Mouse (Mus musculus): Measurements from ENCODE around the gene Sdccag8. TPM values are rescaled to one million over a fixed set of nuclear protein-coding genes. Genes with fewer than 3 reads are reported as not detected.

Gene Sdccag8
- polyA plus RNA-seq (2015; fragmentation: Nextera tagmentation; extraction: Ambion mirVana), result 13.5 and 17.4 TPM in 2 replicates

DNA sequence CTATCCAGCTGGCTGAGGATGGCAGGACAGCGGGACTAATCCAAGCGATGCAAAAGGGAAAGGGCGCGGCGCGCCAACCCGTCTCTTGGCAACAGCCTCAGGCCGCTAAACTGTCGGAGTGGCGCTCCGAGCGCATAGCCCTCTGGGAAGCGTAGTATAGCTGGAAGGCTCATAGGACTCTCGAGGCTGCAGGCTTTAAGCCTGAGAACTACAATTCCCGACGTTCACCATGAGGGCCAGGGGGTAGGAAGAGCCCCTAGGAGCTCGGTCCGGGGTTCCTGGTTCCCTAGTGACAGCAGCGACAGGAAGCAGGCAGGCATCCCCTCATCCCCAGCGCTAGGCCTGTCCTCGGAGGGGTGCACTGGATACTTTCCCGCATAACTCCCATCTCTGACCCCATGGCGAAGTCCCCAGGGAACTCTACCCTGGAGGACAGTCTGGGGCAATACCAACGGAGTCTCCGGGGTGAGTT is at the start of gene Sdccag8:
TSS of gene Sdccag8 (plus strand) at position 70 of the 472 bp plus-strand sequence.
- Histone ChIP-seq H3K27me3 (ENCODE audit: control insufficient read depth, insufficient read depth, low read length) (no peaks in the 10 kb centered on the region), H3K4me3 (replicated peaks; ENCODE audit: low read length) (peak within 1 kb of the TSS; percentile 60), H3K9me3 (replicated peaks; ENCODE audit: control insufficient read depth, low read length) (no peaks in the 10 kb centered on the region), H3K27ac (ENCODE audit: low read length) (peak within 1 kb of the TSS; percentile 97), H3K36me3 (ENCODE audit: control insufficient read depth, insufficient read depth, low read length) (no peaks in the 10 kb centered on the region), H3K4me1 (ENCODE audit: control insufficient read depth, insufficient read depth, low read length) (peaks cover 12% of the 10 kb centered on the region), H3K4me2 (ENCODE audit: low read depth, low read length) (peak within 1 kb of the TSS; percentile 66), H3K9ac (ENCODE audit: low read length) (peak within 1 kb of the TSS; percentile 77)
- under 1% methylated on average over 25 of the region's 25 CpGs for WGBS
- peak; percentile 96 for ATAC-seq (ENCODE audit: insufficient read depth, low FRiP score)

DNA sequence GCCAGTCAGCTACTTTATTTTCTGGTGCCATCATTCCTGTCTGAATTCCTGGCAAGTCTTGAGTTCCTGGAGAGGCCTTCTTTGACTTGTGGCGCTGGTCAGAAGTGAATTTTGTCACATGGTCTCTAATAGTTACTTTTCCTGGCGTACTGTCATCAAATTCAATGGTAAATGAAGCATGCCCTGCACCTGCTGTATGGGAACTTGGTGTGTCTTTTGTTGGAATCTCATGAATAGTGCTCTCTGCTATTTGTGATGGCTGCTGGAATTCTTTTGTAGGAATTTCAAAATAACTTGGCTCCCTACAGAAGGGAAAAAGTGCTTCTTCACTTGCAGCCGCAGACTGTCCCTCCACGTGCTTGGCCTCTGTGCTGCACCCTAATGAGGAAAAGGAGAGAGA is 39.9 kb upstream of the Sdccag8 start:
- Histone ChIP-seq H3K9me3 (replicated peaks; ENCODE audit: control insufficient read depth, low read length) (no peaks in the 10 kb centered on the region), H3K27me3 (ENCODE audit: control insufficient read depth, insufficient read depth, low read length) (no peaks in the 10 kb centered on the region), H3K36me3 (ENCODE audit: control insufficient read depth, insufficient read depth, low read length) (peaks cover 3% of the 10 kb centered on the region; the same call in 1 of the 2 replicates), H3K4me3 (replicated peaks; ENCODE audit: low read length) (no peak overlapping the region), H3K9ac (ENCODE audit: low read length) (no peak overlapping the region), H3K27ac (ENCODE audit: low read length) (no peak overlapping the region), H3K4me2 (ENCODE audit: low read depth, low read length) (no peak overlapping the region), H3K4me1 (ENCODE audit: control insufficient read depth, insufficient read depth, low read length) (no peaks in the 10 kb centered on the region)
- 81% methylated on average over 4 of the region's 4 CpGs for WGBS
- no peak for ATAC-seq (ENCODE audit: insufficient read depth, low FRiP score)

DNA sequence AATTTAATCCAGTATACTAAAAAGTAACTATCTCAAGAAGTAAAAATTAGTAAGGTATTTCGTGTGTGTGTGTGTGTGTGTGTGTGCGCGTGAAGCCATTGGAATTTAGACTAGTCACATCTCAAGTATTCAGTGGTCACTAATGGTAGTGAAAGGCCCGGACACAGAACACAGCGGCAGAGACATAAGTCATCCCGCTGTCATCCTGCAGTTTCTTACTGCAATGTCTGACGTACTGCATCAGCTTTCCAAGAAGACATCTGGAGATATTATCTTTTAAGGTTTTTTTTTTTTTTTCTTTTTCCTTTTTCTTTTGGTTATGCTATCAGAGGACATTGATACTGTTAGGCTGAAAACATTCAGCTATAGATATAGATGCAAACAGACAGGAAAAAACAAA is 25.1 kb upstream of the Sdccag8 start:
- Histone ChIP-seq H3K36me3 (ENCODE audit: control insufficient read depth, insufficient read depth, low read length) (no peaks in the 10 kb centered on the region), H3K27ac (ENCODE audit: low read length) (no peak overlapping the region), H3K27me3 (ENCODE audit: control insufficient read depth, insufficient read depth, low read length) (no peaks in the 10 kb centered on the region), H3K9me3 (replicated peaks; ENCODE audit: control insufficient read depth, low read length) (no peaks in the 10 kb centered on the region), H3K4me2 (ENCODE audit: low read depth, low read length) (no peak overlapping the region), H3K9ac (ENCODE audit: low read length) (no peak overlapping the region), H3K4me3 (replicated peaks; ENCODE audit: low read length) (no peak overlapping the region), H3K4me1 (ENCODE audit: control insufficient read depth, insufficient read depth, low read length) (no peaks in the 10 kb centered on the region)
- 78% methylated on average over 7 of the region's 7 CpGs for WGBS
- ATAC-seq (ENCODE audit: insufficient read depth, low FRiP score), result no peak

DNA sequence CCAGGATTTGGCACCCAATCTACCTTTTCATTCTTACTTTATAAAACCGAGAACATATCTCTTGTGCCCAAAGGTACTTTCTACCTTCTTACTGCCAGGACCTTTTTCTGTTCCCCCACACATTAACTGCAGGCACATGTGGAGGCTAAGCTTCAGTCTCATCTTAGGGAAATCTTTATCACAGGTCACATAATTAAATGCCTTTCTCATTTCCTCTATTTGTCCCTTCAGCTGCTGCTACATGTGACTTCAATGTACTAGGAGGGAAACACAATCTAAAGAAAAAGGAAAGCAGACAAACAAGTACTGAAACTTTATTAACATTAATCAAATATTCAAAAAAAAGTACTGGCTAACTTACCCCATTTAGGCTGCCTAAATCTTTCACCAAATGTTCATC is 22.3 kb upstream of the Sdccag8 start:
- H3K27me3 ChIP-seq (ENCODE audit: control insufficient read depth, insufficient read depth, low read length), result no peaks in the 10 kb centered on the region

DNA sequence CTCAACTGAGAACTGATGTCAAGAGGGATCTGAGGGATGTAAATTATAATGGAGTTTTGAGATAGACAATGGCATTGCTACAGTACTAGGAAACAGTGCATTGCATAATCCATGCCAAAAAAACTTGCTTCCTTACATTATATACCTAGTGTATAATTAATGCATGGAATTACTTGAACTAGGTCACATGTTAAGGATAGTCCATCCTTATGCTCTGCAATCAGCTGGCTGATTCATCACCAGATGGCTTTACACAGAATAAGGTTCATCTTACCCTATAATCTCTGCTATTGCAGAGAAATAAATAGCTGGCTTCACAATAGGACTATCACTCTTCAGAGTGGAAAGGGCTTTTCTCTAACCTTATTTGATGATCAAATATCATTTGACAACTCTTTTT is 15.8 kb upstream of the Sdccag8 start:
- no peaks in the 10 kb centered on the region; the same call in 1 of the 2 replicates for H3K4me1 ChIP-seq (ENCODE audit: control insufficient read depth, insufficient read depth, low read length)
- no peaks in the 10 kb centered on the region for H3K9me3 ChIP-seq (replicated peaks; ENCODE audit: control insufficient read depth, low read length)
- no peak overlapping the region for H3K4me3 ChIP-seq (replicated peaks; ENCODE audit: low read length)
- no peaks in the 10 kb centered on the region for H3K36me3 ChIP-seq (ENCODE audit: control insufficient read depth, insufficient read depth, low read length)
- H3K27ac ChIP-seq (ENCODE audit: low read length), result no peak overlapping the region
- no peak overlapping the region for H3K4me2 ChIP-seq (ENCODE audit: low read depth, low read length)
- H3K9ac ChIP-seq (ENCODE audit: low read length), result no peak overlapping the region
- no peaks in the 10 kb centered on the region for H3K27me3 ChIP-seq (ENCODE audit: control insufficient read depth, insufficient read depth, low read length)
- no peak for ATAC-seq (ENCODE audit: insufficient read depth, low FRiP score)

More for the DNA sequence above, 22.3 kb upstream of the Sdccag8 start:
- Histone ChIP-seq H3K36me3 (ENCODE audit: control insufficient read depth, insufficient read depth, low read length) (no peaks in the 10 kb centered on the region), H3K9ac (ENCODE audit: low read length) (no peak overlapping the region), H3K9me3 (replicated peaks; ENCODE audit: control insufficient read depth, low read length) (no peaks in the 10 kb centered on the region), H3K27ac (ENCODE audit: low read length) (no peak overlapping the region), H3K4me1 (ENCODE audit: control insufficient read depth, insufficient read depth, low read length) (no peaks in the 10 kb centered on the region), H3K4me2 (ENCODE audit: low read depth, low read length) (no peak overlapping the region), H3K4me3 (replicated peaks; ENCODE audit: low read length) (no peak overlapping the region)
- WGBS, result 94% methylated on average over 1 of the region's 1 CpGs
- no peak for ATAC-seq (ENCODE audit: insufficient read depth, low FRiP score)

DNA sequence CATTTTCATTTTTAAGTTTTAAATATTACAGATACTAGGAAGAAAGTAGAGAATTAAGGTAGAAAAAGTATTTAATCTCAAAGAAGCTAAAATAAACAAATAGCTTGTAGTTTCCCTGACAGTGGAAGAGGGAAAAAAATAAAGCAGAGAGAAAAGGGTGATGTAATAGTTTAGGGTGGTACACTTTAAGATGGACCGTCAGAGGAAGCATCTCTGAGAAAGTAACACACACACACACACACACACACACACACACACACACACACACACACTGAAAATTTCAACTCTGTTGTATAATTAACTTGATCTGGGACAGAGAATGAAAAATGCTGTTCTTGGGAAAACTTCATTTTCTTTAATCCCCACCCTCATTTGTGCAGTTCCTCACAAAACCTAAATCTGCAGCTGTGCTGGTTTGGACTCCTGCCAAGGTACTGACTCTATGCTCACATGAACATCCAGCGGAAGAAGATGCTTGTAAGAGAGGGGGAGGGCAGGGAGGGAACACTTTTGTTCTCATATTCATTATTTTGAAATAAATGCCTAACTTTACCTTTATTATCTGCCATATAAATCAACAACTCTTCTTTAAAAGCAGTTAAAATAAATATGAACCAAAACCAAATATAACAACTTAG is 13.6 kb upstream of the Sdccag8 start:
- Histone ChIP-seq H3K27ac (ENCODE audit: low read length) (no peak overlapping the region), H3K4me3 (replicated peaks; ENCODE audit: low read length) (no peak overlapping the region), H3K4me2 (ENCODE audit: low read depth, low read length) (no peak overlapping the region), H3K36me3 (ENCODE audit: control insufficient read depth, insufficient read depth, low read length) (no peaks in the 10 kb centered on the region), H3K4me1 (ENCODE audit: control insufficient read depth, insufficient read depth, low read length) (no peaks in the 10 kb centered on the region; the same call in 1 of the 2 replicates), H3K9me3 (replicated peaks; ENCODE audit: control insufficient read depth, low read length) (no peaks in the 10 kb centered on the region), H3K9ac (ENCODE audit: low read length) (no peak overlapping the region), H3K27me3 (ENCODE audit: control insufficient read depth, insufficient read depth, low read length) (no peaks in the 10 kb centered on the region)
- ATAC-seq (ENCODE audit: insufficient read depth, low FRiP score), result peak; percentile 60; the same call in 1 of the 2 replicates
- WGBS, result 22% methylated on average over 2 of the region's 2 CpGs

DNA sequence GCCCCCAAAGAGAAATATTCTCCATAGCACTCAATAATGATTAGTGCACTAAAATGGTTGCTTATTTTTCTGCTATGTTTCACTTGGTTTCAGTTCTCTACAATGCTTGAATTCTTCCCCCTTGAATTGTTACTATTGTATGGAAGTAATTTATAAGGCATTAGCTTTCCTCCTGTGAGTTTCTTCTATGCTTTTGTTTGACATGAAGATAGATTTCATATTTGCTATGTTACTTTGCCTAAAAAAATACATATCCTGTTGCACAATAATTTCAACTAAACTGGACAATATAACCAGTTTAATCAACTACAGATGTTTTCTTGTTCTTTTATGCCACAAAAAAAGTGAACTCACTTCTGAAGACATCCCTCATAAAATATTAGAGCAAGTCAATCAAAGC is 4.3 kb upstream of the Sdccag8 start:
- H3K9ac ChIP-seq (ENCODE audit: low read length), result no peak overlapping the region
- H3K4me3 ChIP-seq (replicated peaks; ENCODE audit: low read length), result no peak overlapping the region
- H3K27ac ChIP-seq (ENCODE audit: low read length), result no peak overlapping the region
- H3K36me3 ChIP-seq (ENCODE audit: control insufficient read depth, insufficient read depth, low read length), result no peaks in the 10 kb centered on the region
- H3K9me3 ChIP-seq (replicated peaks; ENCODE audit: control insufficient read depth, low read length), result no peaks in the 10 kb centered on the region
- H3K4me1 ChIP-seq (ENCODE audit: control insufficient read depth, insufficient read depth, low read length), result peaks cover 3% of the 10 kb centered on the region
- no peak for ATAC-seq (ENCODE audit: insufficient read depth, low FRiP score)
- no peak overlapping the region for H3K4me2 ChIP-seq (ENCODE audit: low read depth, low read length)
- H3K27me3 ChIP-seq (ENCODE audit: control insufficient read depth, insufficient read depth, low read length), result no peaks in the 10 kb centered on the region

DNA sequence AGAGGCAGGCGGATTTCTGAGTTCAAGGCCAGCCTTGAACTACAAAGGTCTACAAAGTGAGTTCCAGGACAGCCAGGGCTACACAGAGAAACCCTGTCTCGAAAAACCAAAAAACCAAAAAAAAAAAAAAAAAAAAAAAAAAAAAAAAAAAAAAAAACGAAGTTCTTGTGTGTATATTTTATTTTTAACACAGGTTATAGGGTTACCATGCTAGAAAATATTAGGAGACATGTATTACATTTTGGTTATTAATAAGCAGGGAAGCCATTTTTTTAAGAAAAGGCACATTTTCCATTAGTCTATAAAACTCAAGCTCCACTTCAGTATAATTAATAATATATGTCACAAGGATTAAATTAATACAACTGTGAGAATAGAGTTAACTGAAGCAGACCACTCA is 2.6 kb upstream of the Sdccag8 start:
- Histone ChIP-seq H3K27me3 (ENCODE audit: control insufficient read depth, insufficient read depth, low read length) (no peaks in the 10 kb centered on the region), H3K9ac (ENCODE audit: low read length) (peak overlapping the region; percentile 18; the same call in 1 of the 2 replicates), H3K36me3 (ENCODE audit: control insufficient read depth, insufficient read depth, low read length) (no peaks in the 10 kb centered on the region), H3K9me3 (replicated peaks; ENCODE audit: control insufficient read depth, low read length) (no peaks in the 10 kb centered on the region), H3K4me2 (ENCODE audit: low read depth, low read length) (peak overlapping the region; percentile 61), H3K4me1 (ENCODE audit: control insufficient read depth, insufficient read depth, low read length) (peaks cover 4% of the 10 kb centered on the region), H3K4me3 (replicated peaks; ENCODE audit: low read length) (peak overlapping the region; percentile 60), H3K27ac (ENCODE audit: low read length) (no peak overlapping the region)
- 95% methylated on average over 3 of the region's 3 CpGs for WGBS
- no peak for ATAC-seq (ENCODE audit: insufficient read depth, low FRiP score)

DNA sequence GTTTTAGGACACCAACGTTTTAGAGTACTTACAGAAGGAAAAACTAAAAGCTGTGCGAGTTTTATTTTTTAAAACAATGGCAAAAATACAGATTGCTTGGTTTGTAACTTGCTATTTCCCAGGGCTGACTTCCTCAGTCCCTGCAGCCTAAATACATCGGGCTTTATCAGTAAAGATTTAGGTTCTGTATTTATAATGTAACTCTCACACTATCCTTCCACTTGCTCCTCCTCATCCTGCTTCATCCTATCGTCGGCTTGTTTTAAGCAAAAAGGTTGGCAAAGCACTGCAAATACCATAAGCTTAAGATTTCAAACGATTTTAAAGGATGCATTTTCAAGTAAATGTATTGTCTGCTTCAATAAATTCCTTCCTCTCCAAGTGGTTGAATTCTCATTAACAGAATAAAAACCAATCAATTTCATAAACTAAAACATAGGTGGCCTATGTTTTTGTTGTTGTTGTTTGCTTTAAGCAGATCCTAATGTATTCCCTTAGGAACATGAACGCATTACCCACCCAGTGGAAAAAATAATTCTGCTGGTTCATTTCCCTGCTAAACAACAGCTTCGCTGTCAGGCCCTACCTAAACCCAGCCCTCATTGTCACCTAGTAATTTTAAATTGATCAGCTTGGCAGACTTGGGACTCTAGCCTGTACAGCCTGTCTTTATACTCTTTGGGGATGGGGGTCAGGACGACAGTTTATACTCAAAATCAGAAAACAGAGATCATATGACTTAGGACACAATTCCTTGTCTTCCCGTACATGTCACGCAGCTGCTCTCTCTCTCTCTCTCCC is 1.8 kb upstream of the Sdccag8 start:
- Histone ChIP-seq H3K4me1 (ENCODE audit: control insufficient read depth, insufficient read depth, low read length) (peaks cover 4% of the 10 kb centered on the region), H3K27me3 (ENCODE audit: control insufficient read depth, insufficient read depth, low read length) (no peaks in the 10 kb centered on the region), H3K27ac (ENCODE audit: low read length) (peak overlapping the region; percentile 97), H3K4me3 (replicated peaks; ENCODE audit: low read length) (peak overlapping the region; percentile 60), H3K9me3 (replicated peaks; ENCODE audit: control insufficient read depth, low read length) (no peaks in the 10 kb centered on the region), H3K4me2 (ENCODE audit: low read depth, low read length) (peak overlapping the region; percentile 61), H3K9ac (ENCODE audit: low read length) (peak overlapping the region; percentile 77), H3K36me3 (ENCODE audit: control insufficient read depth, insufficient read depth, low read length) (no peaks in the 10 kb centered on the region)
- no peak for ATAC-seq (ENCODE audit: insufficient read depth, low FRiP score)
- WGBS, result 13% methylated on average over 11 of the region's 11 CpGs

All from stomach, embryonic 16.5 days (tissue).